Mouse (Mus musculus): ENCODE measurements at regions not wholly inside any gene's neighbourhood (a gene's known extent, or its start where the extent isn't known, plus 50 kb on each side); places are given as distances from the start of the nearest gene placed in this dataset.

- TF ChIP-seq CTCF (IDR thresholded peaks at IDR 0.05; ENCODE audit: borderline replicate concordance, control insufficient read depth, extremely low read depth, insufficient read depth, low read length, poor library complexity) (no peak), POLR2A (IDR thresholded peaks at IDR 0.05; ENCODE audit: control insufficient read depth, extremely low read depth, insufficient read depth, low read length, poor library complexity) (no peak)
Measured at GRCm38 (mm10) chr10:98372561-98372960, 541.6 kb upstream of the Atp2b1 start.
